30 mouse cellular contexts compared by ENCODE assay signal in genomic region chr5:53279216-53279813, GRCm38 (mm10). TPM values are rescaled to one million over a fixed set of nuclear protein-coding genes. Genes with fewer than 3 reads are reported as not detected.
DNase-seq lines count a peak whose midpoint lies in the region; ATAC-seq and TF ChIP-seq lines count a peak whose summit lies in the region.
"Had no signal": no experiment of that assay in that cellular context is flagged by ENCODE, and none has a peak within 500 bp of the region (broad histone marks: within the 10 kb centered on the region; RNA-seq: fewer than 3 reads in every experiment).

No protein-coding gene starts in this region.

- H3K27ac ChIP-seq in layer of hippocampus, adult 2 months, result peak overlapping the region; percentile 75
- H3K27ac ChIP-seq in heart, embryonic 10.5 days, result no peak overlapping the region
- H3K27ac ChIP-seq: embryonic facial prominence, embryonic 10.5 days; embryonic facial prominence, embryonic 13.5 days; forebrain, embryonic 12.5 days; forebrain, embryonic 15.5 days; heart, embryonic 13.5 days; hindbrain, embryonic 14.5 days; hindbrain, postnatal 0 days had no signal

- H3K36me3 ChIP-seq in heart, embryonic 10.5 days, result peaks cover 17% of the 10 kb centered on the region
- H3K36me3 ChIP-seq: forebrain, embryonic 12.5 days; forebrain, embryonic 15.5 days had no signal

- no peak overlapping the region for H3K4me3 ChIP-seq in layer of hippocampus, adult 2 months
- no peak overlapping the region for H3K4me3 ChIP-seq in heart, embryonic 10.5 days
- H3K4me3 ChIP-seq: embryonic facial prominence, embryonic 10.5 days; embryonic facial prominence, embryonic 13.5 days; erythroblast, embryonic 14.5 days; forebrain, embryonic 12.5 days; forebrain, embryonic 15.5 days; gastrocnemius, adult 2 months; heart, embryonic 13.5 days had no signal

- peak; percentile 48 for ATAC-seq in megakaryocyte, adult 5-6 weeks (ENCODE audit: poor library complexity, severe bottlenecking)
- ATAC-seq: activated CD4-positive, CD25-positive, alpha-beta regulatory T cell, adult 4 months; CD4-positive, CD25-positive, alpha-beta regulatory T cell, adult 4 months; forebrain, embryonic 15.5 days; hindbrain, postnatal 0 days; inflammation-experienced regulatory T-cells, adult 6 months had no signal

- H3K27me3 ChIP-seq in heart, embryonic 10.5 days (ENCODE audit: insufficient read depth, poor library complexity, severe bottlenecking), result no peaks in the 10 kb centered on the region
- H3K27me3 ChIP-seq: forebrain, embryonic 12.5 days; forebrain, embryonic 15.5 days; heart, embryonic 13.5 days had no signal

- peak; percentile 50 for TF ChIP-seq CTCF in layer of hippocampus, adult 2 months (conservative IDR thresholded peaks at IDR 0.05)

- H3K9me3 ChIP-seq in heart, embryonic 10.5 days, result no peaks in the 10 kb centered on the region
- H3K9me3 ChIP-seq: embryonic facial prominence, embryonic 10.5 days; embryonic facial prominence, embryonic 13.5 days; forebrain, embryonic 12.5 days; forebrain, embryonic 15.5 days; heart, embryonic 13.5 days had no signal

- intact Hi-C loops in left cerebral cortex, postnatal 10 days (cut with DNase I), result no loop called here

- WGBS in heart, embryonic 10.5 days, result 63% methylated on average over 12 of the region's 12 CpGs

- peak; percentile 46 to 81 for DNase-seq in layer of hippocampus, adult 2 months (ENCODE audit: low spot score in 2 of 2)
- DNase-seq in layer of hippocampus, postnatal 36 days, result no peak
- DNase-seq in adipocyte (ENCODE audit: low spot score), result peak; percentile 47
- peak; percentile 71 for DNase-seq in brain, adult 2 months (ENCODE audit: low read depth, low spot score)
- DNase-seq in heart, embryonic 10.5 days (ENCODE audit: low spot score), result no peak
- no peak for DNase-seq in left cerebral cortex, postnatal 10 days (ENCODE audit: extremely low spot score in 1 of 2, low spot score in 2 of 2)
- DNase-seq: adrenal gland, postnatal 10 days; adrenal gland, postnatal 36 days; cerebellum, adult 11 months; cerebellum, adult 2 months; cerebellum, adult 9-11 months; cerebellum, postnatal 25 days; embryo, embryonic 11 days; gastrocnemius, adult 2 months; gastrocnemius, postnatal 14 days; heart, adult 18-20 months; heart, postnatal 14 days; heart, postnatal 4 days had no signal

- H3K4me1 ChIP-seq in heart, embryonic 10.5 days, result peaks cover 50% of the 10 kb centered on the region

RNA-seq across cellular contexts. Expression of gene Smim20, which starts 12.4 kb away (rescaled TPM):
- total RNA-seq in layer of hippocampus, adult 2 months (2021), result 10 to 100 TPM; 41.1 to 43.7 TPM
- 10 to 100 TPM; 39.0 to 43.9 TPM for total RNA-seq in layer of hippocampus, postnatal 36 days (2021)
- total RNA-seq in megakaryocyte, adult 5-6 weeks (2015), result 67.6 and 71.7 TPM in 2 replicates
- total RNA-seq in megakaryocyte, adult 5-6 weeks (2017), result 43.3 and 55.5 TPM in 2 replicates
- 104 and 164 TPM in 2 replicates for polyA plus RNA-seq in heart, embryonic 10.5 days (2016; fragmentation: Nextera tagmentation; extraction: Ambion mirVana)
- total RNA-seq in left cerebral cortex, postnatal 10 days (2021), result 10 to 100 TPM; 26.9 to 30.5 TPM

Comparison
In these comparisons a context has a peak if more than half of its experiments do, and no peak if none do; other contexts are left out.
1. DNase-seq: peak in layer of hippocampus, adult 2 months (2 of 2), adipocyte (single experiment) and brain, adult 2 months (single experiment); none in layer of hippocampus, postnatal 36 days (0 of 2), heart, embryonic 10.5 days (single experiment) and left cerebral cortex, postnatal 10 days (0 of 2).